Mouse (Mus musculus) urinary bladder, adult 2 months (tissue): ENCODE results near the gene Rgs9bp. TPM values are rescaled to one million over a fixed set of nuclear protein-coding genes. Genes with fewer than 3 reads are reported as not detected.
"Not testable (repeated sequence)": the region's sequence is repeated elsewhere in the genome, so short reads cannot be mapped to it uniquely, and the experiment has no call there.

Experiments
- DNase-seq: peaks from one replicate; pipeline ENCODE4 v3.0.0; 2022; ENCODE audit warnings: low spot score
- polyA plus RNA-seq: library from polyadenylated mRNA; depleted of rRNA; stranded (reverse); fragments of >200 nt; gene quantifications from 2 replicates; pipeline ENCODE4 v1.2.3, GENCODE M21; 2012; rRNA removed

Gene Rgs9bp
- polyA plus RNA-seq, 1 experiment = 0.52 TPM

GRCm38 (mm10) chr7:35530544-35530943 lies 54.8 kb downstream of the Rgs9bp start:
- DNase-seq = not testable (repeated sequence)

GRCm38 (mm10) chr7:35530026-35530425 lies 55.4 kb downstream of the Rgs9bp start:
- no peak for DNase-seq

Other genes with a start within 250 kb of the Rgs9bp start
- 5.2 and 5.4 TPM in 2 replicates for gene Faap24, start 188.7 kb downstream of the Rgs9bp start, polyA plus RNA-seq
- gene Cep89, start 188.5 kb downstream of the Rgs9bp start, polyA plus RNA-seq = 13.4 and 14.4 TPM in 2 replicates
- gene Slc7a9, start 136.8 kb downstream of the Rgs9bp start, polyA plus RNA-seq = 0.03 and 0.04 TPM in 2 replicates
- 0.03 and 0.07 TPM in 2 replicates for gene Tdrd12, start 47.8 kb downstream of the Rgs9bp start, polyA plus RNA-seq
- 39.6 and 48.1 TPM in 2 replicates for gene Nudt19, start 29.3 kb downstream of the Rgs9bp start, polyA plus RNA-seq
- 27.8 and 31.1 TPM in 2 replicates for gene Ankrd27, start 662 bp upstream of the Rgs9bp start, polyA plus RNA-seq
- 117 and 120 TPM in 2 replicates for gene Pdcd5, start 61.9 kb upstream of the Rgs9bp start, polyA plus RNA-seq
- gene Dpy19l3, start 168.9 kb upstream of the Rgs9bp start, polyA plus RNA-seq = 7.2 and 9.5 TPM in 2 replicates
- 11.5 and 12.0 TPM in 2 replicates for gene Zfp507, start 217.4 kb upstream of the Rgs9bp start, polyA plus RNA-seq